Mouse (Mus musculus) CH12.LX (cell line): Measurements from ENCODE around the gene Spin1.

Experiments
- E2F4 ChIP-seq: IDR thresholded peaks from 2 replicates; pipeline ENCODE4 v1.6.1; 2011; ENCODE audit warnings: low read depth, low read length, improper control_type of control experiment; ENCODE audit not compliant: insufficient replicate concordance
- EP300 ChIP-seq: IDR thresholded peaks from 2 replicates; pipeline ENCODE4 v1.6.1; 2011; ENCODE audit warnings: low read length, improper control_type of control experiment
- TCF12 ChIP-seq: IDR thresholded peaks from 2 replicates; pipeline ENCODE4 v1.6.1; 2014; ENCODE audit warnings: low read depth, mild to moderate bottlenecking, inconsistent platforms, low read length, improper control_type of control experiment

GRCm38 (mm10) chr13:51094323-51095195 is 6.1 kb upstream of the Spin1 start:
- TF ChIP-seq EP300 = no peak
- no peak for TF ChIP-seq TCF12
- TF ChIP-seq E2F4 = no peak
